Mouse (Mus musculus) left cerebral cortex, postnatal 4 days (tissue): Measurements from ENCODE around the gene Vps52. TPM values are rescaled to one million over a fixed set of nuclear protein-coding genes. Genes with fewer than 3 reads are reported as not detected.

Experiments
- DNase-seq: peaks from one replicate; pipeline ENCODE4 v3.0.0-alpha.2; 2022
- intact Hi-C: fragments of 180-260 bp; cut with DNase I; formaldehyde crosslinking; loops from one replicate; pipeline ENCODE4 v1.15.1; 2025
- total RNA-seq, 2 experiments: library from RNA; stranded (reverse); gene quantifications; 2 replicates each; pipeline ENCODE4 v1.2.3; 2021

Vps52 gene
- total RNA-seq, 2 experiments from 2014 or later = 72.2 to 72.6 TPM

- intact Hi-C loops = no loop called here
- peak; percentile 59 for DNase-seq
Observed at GRCm38 (mm10) chr17:33919351-33920281, 36.0 kb upstream of the Vps52 start.

GRCm38 (mm10) chr17:33920282-33921097, 35.1 kb upstream of the Vps52 start:
- peak; percentile 85 for DNase-seq
- intact Hi-C loops = no loop called here

GRCm38 (mm10) chr17:33921361-33921760, 34.3 kb upstream of the Vps52 start:
- no peak for DNase-seq
- intact Hi-C loops = no loop called here

GRCm38 (mm10) chr17:33924577-33925283, 30.9 kb upstream of the Vps52 start:
- intact Hi-C loops = no loop called here
- DNase-seq = no peak

GRCm38 (mm10) chr17:33925406-33926116, 30.1 kb upstream of the Vps52 start:
- intact Hi-C loops = no loop called here
- DNase-seq = no peak

GRCm38 (mm10) chr17:33926207-33926932, 29.2 kb upstream of the Vps52 start:
- intact Hi-C loops = no loop called here
- no peak for DNase-seq

- no peak for DNase-seq
- intact Hi-C loops = no loop called here
Observed at GRCm38 (mm10) chr17:33928251-33928947, 27.2 kb upstream of the Vps52 start.

GRCm38 (mm10) chr17:33929371-33930279, 26.0 kb upstream of the Vps52 start, which contains the start of gene Rgl2:
Gene Rgl2 (plus strand): TSS chr17:33929543.
- intact Hi-C loops = no loop called here
- DNase-seq = peak; percentile 96

GRCm38 (mm10) chr17:33930280-33931158, 25.1 kb upstream of the Vps52 start:
- DNase-seq = no peak
- intact Hi-C loops = no loop called here

- no peak for DNase-seq
- intact Hi-C loops = no loop called here
Observed at GRCm38 (mm10) chr17:33931159-33931866, 24.3 kb upstream of the Vps52 start.

- intact Hi-C loops = no loop called here
- no peak for DNase-seq
Observed at GRCm38 (mm10) chr17:33931947-33932346, 23.7 kb upstream of the Vps52 start.

- intact Hi-C loops = no loop called here
Observed at GRCm38 (mm10) chr17:33932448-33932847, 23.2 kb upstream of the Vps52 start.

GRCm38 (mm10) chr17:33932970-33933369, 22.6 kb upstream of the Vps52 start:
- intact Hi-C loops = no loop called here
- no peak for DNase-seq

More at GRCm38 (mm10) chr17:33932448-33932847, 23.2 kb upstream of the Vps52 start:
- no peak for DNase-seq

GRCm38 (mm10) chr17:33935422-33936055, 20.1 kb upstream of the Vps52 start:
- intact Hi-C loops = no loop called here
- DNase-seq = no peak

GRCm38 (mm10) chr17:33936993-33937392, 18.6 kb upstream of the Vps52 start:
- intact Hi-C loops = no loop called here
- no peak for DNase-seq

GRCm38 (mm10) chr17:33938783-33939182, 16.8 kb upstream of the Vps52 start:
- intact Hi-C loops = no loop called here
- DNase-seq = no peak
